Mouse (Mus musculus) bone marrow macrophage, adult 2 months (primary cell): ENCODE measurements around the gene Lypd4.

Experiments used
- CTCF ChIP-seq: IDR thresholded peaks from 2 replicates; pipeline ENCODE4 v1.5.1; 2012; ENCODE audit warnings: low read depth, mild to moderate bottlenecking, low read length, moderate library complexity
- POLR2A ChIP-seq: IDR thresholded peaks from 2 replicates; pipeline ENCODE4 v1.6.1; 2012; ENCODE audit warnings: mild to moderate bottlenecking, low read depth, low read length, borderline replicate concordance

DNA sequence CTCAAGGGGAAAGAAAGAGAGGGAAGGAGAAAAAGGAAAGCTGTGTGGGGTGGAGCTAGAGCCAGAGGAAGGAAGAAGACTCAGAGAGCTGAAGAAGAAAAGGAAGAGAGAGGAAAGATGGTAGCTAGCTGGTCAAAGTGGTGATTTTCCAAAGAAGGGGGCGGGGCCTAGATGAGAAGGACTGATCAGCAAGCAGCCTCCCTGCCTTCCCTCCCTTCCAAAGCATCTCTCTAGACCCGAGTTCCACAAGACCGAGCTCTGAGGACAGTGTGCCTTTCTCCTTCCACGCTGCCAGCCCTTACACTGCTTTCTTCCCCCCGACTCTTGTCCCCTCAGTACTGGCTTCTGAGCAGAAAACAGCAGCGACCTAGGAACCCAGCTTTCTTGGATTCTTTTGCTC lies 5.6 kb downstream of the Lypd4 start:
- no peak for TF ChIP-seq POLR2A
- TF ChIP-seq CTCF: no peak
